Comparison of ENCODE assay signal across 27 mouse cellular contexts in genomic region chr16:18921771-18922170, GRCm38 (mm10).
"Had no signal": no experiment of that assay in that cellular context is flagged by ENCODE, and none has a peak within 500 bp of the region (broad histone marks: within the 10 kb centered on the region; RNA-seq: fewer than 3 reads in every experiment).

No protein-coding gene starts in this region.

- DNase-seq: gastrocnemius, adult 2 months; gastrocnemius, postnatal 14 days; gastrocnemius, postnatal 36 days; heart, adult 11 months; heart, adult 2 months; heart, postnatal 14 days; heart, postnatal 36 days; kidney, adult 11 months; kidney, adult 2 months; kidney, adult 9 months; kidney, postnatal 14 days; kidney, postnatal 36 days; layer of hippocampus, adult 9-11 months; layer of hippocampus, postnatal 36 days had no signal

- H3K27ac ChIP-seq: gastrocnemius, adult 2 months; heart, adult 2 months; heart, embryonic 13.5 days; heart, embryonic 15.5 days; hindbrain, embryonic 13.5 days; hindbrain, embryonic 15.5 days; hindbrain, postnatal 0 days; kidney, embryonic 15.5 days; kidney, postnatal 0 days; left cerebral cortex, adult 2 months; limb, embryonic 10.5 days; limb, embryonic 12.5 days; liver, embryonic 14.5 days had no signal

- H3K4me1 ChIP-seq: heart, embryonic 13.5 days; heart, embryonic 15.5 days; hindbrain, embryonic 13.5 days; hindbrain, embryonic 15.5 days; kidney, embryonic 15.5 days; limb, embryonic 10.5 days; limb, embryonic 12.5 days had no signal

- H3K9me3 ChIP-seq: heart, embryonic 13.5 days; heart, embryonic 15.5 days; hindbrain, embryonic 13.5 days; hindbrain, embryonic 15.5 days; kidney, embryonic 15.5 days; limb, embryonic 10.5 days; limb, embryonic 12.5 days had no signal

- H3K4me2 ChIP-seq: heart, embryonic 13.5 days; heart, embryonic 15.5 days; hindbrain, embryonic 13.5 days; hindbrain, embryonic 15.5 days; kidney, embryonic 15.5 days; limb, embryonic 12.5 days; liver, embryonic 11.5 days had no signal

- H3K27me3 ChIP-seq: heart, embryonic 13.5 days; heart, embryonic 15.5 days; hindbrain, embryonic 13.5 days; hindbrain, embryonic 15.5 days; kidney, embryonic 15.5 days; limb, embryonic 12.5 days had no signal

- H3K4me3 ChIP-seq: gastrocnemius, adult 2 months; heart, adult 2 months; heart, embryonic 13.5 days; heart, embryonic 15.5 days; hindbrain, embryonic 13.5 days; hindbrain, embryonic 15.5 days; kidney, embryonic 15.5 days; left cerebral cortex, adult 2 months; limb, embryonic 10.5 days; limb, embryonic 12.5 days had no signal

- ATAC-seq: hindbrain, postnatal 0 days; intestine, embryonic 16.5 days had no signal

- H3K9ac ChIP-seq: heart, embryonic 13.5 days; heart, embryonic 15.5 days; hindbrain, embryonic 13.5 days; hindbrain, embryonic 15.5 days; kidney, embryonic 15.5 days; limb, embryonic 12.5 days; liver, embryonic 14.5 days had no signal
